Comparison of ENCODE assay signal across 27 mouse cellular contexts in the genomic region with DNA sequence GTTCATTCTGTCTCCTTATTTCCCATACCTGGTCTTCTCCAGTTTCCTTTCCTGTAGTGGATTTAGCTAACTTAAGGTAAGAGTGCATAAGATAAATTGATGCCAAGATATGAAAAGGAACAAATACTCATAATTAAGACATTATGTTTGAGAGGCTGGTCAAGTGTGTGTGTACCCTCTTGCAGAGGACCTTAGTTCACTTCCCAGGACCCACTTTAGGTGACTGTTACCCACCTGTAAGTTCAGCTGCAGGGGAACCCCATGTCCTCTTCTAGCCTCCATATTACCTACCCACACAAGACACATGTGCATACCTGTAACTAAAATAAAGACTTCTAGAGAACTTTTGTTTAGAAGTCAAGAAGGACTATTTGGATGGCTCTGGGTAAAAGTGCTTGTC.
"Had no signal": no experiment of that assay in that cellular context is flagged by ENCODE, and none has a peak within 500 bp of the region (broad histone marks: within the 10 kb centered on the region; RNA-seq: fewer than 3 reads in every experiment).

No protein-coding gene starts in this region.

- H3K9me3 ChIP-seq: embryonic facial prominence, embryonic 10.5 days; embryonic facial prominence, embryonic 12.5 days; embryonic facial prominence, embryonic 13.5 days; embryonic facial prominence, embryonic 15.5 days; forebrain, embryonic 12.5 days; forebrain, embryonic 13.5 days had no signal

- H3K27me3 ChIP-seq: embryonic facial prominence, embryonic 12.5 days; embryonic facial prominence, embryonic 13.5 days; embryonic facial prominence, embryonic 15.5 days; forebrain, embryonic 12.5 days; forebrain, embryonic 13.5 days; forebrain, embryonic 15.5 days had no signal

- H3K4me1 ChIP-seq: embryonic facial prominence, embryonic 10.5 days; embryonic facial prominence, embryonic 12.5 days; embryonic facial prominence, embryonic 13.5 days; embryonic facial prominence, embryonic 15.5 days; forebrain, embryonic 10.5 days; forebrain, embryonic 12.5 days; forebrain, embryonic 13.5 days; forebrain, embryonic 15.5 days had no signal

- DNase-seq: cerebellum, adult 18-20 months; cerebellum, adult 2 months; cerebellum, adult 8-10 months; cerebellum, adult 9-10 months; cerebellum, adult 9-11 months; cerebellum, postnatal 10 days; cerebellum, postnatal 14 days; cerebellum, postnatal 25 days; cerebellum, postnatal 36 days; embryo, embryonic 11 days; forebrain, postnatal 0 days; gastrocnemius, adult 2 months; gastrocnemius, postnatal 10 days; gastrocnemius, postnatal 14 days; gastrocnemius, postnatal 25 days; gastrocnemius, postnatal 36 days had no signal

- H3K4me3 ChIP-seq: embryonic facial prominence, embryonic 10.5 days; embryonic facial prominence, embryonic 12.5 days; embryonic facial prominence, embryonic 13.5 days; embryonic facial prominence, embryonic 15.5 days; erythroblast, embryonic 14.5 days; forebrain, embryonic 10.5 days; forebrain, embryonic 12.5 days; forebrain, embryonic 13.5 days; forebrain, embryonic 15.5 days; gastrocnemius, adult 2 months had no signal

- ATAC-seq: forebrain, embryonic 13.5 days; forebrain, embryonic 14.5 days; forebrain, embryonic 15.5 days; forebrain, embryonic 16.5 days; forebrain, postnatal 0 days had no signal

- H3K9ac ChIP-seq: embryonic facial prominence, embryonic 12.5 days; embryonic facial prominence, embryonic 13.5 days; embryonic facial prominence, embryonic 15.5 days; forebrain, embryonic 12.5 days; forebrain, embryonic 13.5 days; forebrain, embryonic 15.5 days; forebrain, postnatal 0 days had no signal

- H3K4me2 ChIP-seq: embryonic facial prominence, embryonic 12.5 days; embryonic facial prominence, embryonic 13.5 days; embryonic facial prominence, embryonic 15.5 days; forebrain, embryonic 12.5 days; forebrain, embryonic 13.5 days; forebrain, embryonic 15.5 days had no signal

- H3K27ac ChIP-seq: embryonic facial prominence, embryonic 10.5 days; embryonic facial prominence, embryonic 12.5 days; embryonic facial prominence, embryonic 13.5 days; embryonic facial prominence, embryonic 15.5 days; forebrain, embryonic 10.5 days; forebrain, embryonic 12.5 days; forebrain, embryonic 13.5 days; forebrain, embryonic 15.5 days; gastrocnemius, adult 2 months had no signal
